Mouse (Mus musculus) gastrocnemius, postnatal 14 days (tissue): ENCODE measurements around the gene AL732309.1. TPM values are rescaled to one million over a fixed set of nuclear protein-coding genes. Genes with fewer than 3 reads are reported as not detected.

Experiments used
- DNase-seq: peaks from one replicate; pipeline ENCODE4 v3.0.0; 2021; ENCODE audit warnings: mixed read lengths
- intact Hi-C: fragments of 180-260 bp; cut with DNase I; formaldehyde crosslinking; loops from one replicate; pipeline ENCODE4 v1.15.1; 2025; ENCODE audit warnings: low total_unique reads
- total RNA-seq, 2 experiments: library from RNA; stranded (reverse); gene quantifications; 2 replicates each; pipeline ENCODE4 v1.2.3; 2021

AL732309.1 gene
- total RNA-seq, 2 experiments from 2014 or later = 1.5 TPM; not detected in 1

GRCm38 (mm10) chr2:25224766-25225752, 21.6 kb downstream of the AL732309.1 start:
- intact Hi-C loops = no loop called here
- peak; percentile 98 for DNase-seq

GRCm38 (mm10) chr2:25224492-25224765, 22.2 kb downstream of the AL732309.1 start, which contains the start of gene Tubb4b:
Gene Tubb4b, minus strand, starts transcription at chr2:25224702.
- no peak for DNase-seq
- intact Hi-C loops = no loop called here

DNA sequence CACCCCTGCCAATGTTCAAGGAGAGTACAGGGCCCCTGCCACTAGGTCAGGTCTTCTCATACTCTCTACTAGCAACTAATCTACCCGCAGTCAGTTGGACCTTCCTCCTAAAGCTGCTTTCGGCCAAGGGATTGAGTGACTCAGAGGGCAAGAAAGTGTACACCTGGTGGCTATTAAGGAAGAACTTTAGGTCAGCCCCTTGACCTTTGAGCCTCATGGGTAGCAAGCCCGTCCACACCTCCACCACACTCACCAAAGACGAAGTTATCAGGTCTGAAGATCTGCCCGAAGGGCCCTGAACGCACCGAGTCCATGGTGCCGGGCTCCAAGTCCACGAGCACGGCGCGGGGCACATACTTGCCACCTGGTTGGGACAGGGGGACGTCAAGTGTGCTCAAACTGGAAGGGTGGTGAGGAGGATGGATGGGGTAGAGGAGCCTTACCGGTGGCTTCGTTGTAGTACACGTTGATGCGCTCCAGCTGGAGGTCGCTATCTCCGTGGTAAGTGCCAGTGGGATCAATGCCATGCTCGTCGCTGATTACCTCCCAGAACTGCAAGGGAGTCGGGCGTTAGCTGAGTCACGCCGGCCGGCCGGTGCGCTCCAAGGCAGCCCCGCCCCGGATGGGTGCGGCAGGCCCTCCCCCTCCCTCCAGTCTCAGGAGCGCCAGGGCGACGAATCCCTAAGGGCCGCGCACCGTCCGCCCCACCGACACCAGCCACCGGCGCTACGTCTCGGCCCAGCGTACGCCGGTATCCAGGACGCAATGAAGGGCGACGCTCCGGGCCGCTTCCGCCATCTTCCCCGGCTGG, 22.8 kb downstream of the AL732309.1 start:
- intact Hi-C loops = no loop called here
- DNase-seq = peak; percentile 84

DNA sequence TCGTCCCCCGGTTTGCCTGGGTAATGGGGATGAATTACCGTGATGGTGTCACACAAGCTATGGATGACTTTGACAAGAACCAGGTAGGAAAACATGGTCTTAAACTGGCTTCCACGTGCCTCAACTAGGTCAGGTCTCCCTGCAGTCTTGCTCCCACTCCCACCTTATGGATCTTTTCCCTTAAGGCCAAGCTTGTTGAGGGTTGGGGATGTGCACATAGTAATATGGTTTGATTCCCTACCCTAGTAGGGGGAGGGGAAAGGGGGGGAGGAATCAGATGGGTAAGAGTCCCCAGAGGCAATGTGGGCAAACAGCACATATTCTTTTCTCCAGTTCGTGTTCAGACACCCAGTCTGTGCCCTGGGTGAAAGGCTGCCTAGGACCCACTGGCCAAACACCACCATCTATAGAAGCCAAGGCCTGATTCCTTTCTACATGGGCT, 25.3 kb downstream of the AL732309.1 start:
- no peak for DNase-seq
- intact Hi-C loops = no loop called here

DNA sequence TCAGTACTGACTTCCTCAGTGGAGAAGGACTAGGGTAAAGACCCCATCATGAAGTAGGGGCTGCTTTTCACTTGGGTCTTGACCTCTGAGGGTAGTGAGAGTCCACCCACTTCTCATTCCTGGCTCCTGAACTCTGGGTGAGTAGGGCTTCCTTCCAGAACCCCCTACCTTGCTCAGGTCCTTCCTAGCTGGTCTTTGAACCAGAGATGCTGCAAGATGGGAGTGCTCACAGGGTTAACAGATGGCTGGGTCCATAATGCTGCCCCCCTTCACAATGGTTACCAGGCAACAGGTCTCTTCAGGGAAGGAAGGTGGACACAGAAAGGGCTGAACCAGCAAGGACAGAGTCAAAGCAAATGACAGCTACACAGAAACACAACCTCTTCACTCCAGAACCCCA, 28.2 kb downstream of the AL732309.1 start, which contains the start of gene Fam166a:
Gene Fam166a, plus strand, starts transcription at position 301 of the 400 bp plus-strand sequence.
- no peak for DNase-seq
- intact Hi-C loops = no loop called here

GRCm38 (mm10) chr2:25217666-25218065, 29.0 kb downstream of the AL732309.1 start:
- no peak for DNase-seq
- intact Hi-C loops = no loop called here

DNA sequence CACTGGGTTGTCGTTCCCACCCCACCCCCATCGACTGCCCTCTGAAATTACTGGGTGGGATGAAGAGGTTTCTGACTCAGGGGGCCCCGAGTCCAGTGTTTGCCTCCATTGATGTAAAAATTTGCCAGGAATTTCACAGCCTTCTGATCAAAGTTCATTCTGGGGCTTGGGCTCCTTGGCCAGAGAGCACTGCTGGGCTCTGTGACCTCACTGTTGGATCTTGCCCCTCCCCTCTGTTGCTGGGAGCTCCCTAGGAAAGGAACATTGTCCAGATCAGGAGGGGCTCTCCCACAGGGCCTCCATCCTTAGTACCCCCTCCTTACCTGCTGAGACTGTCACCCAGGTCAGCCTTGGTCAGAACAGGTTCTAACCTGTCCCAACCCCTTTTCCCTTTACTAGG, 32.2 kb downstream of the AL732309.1 start, which contains the start of gene Stpg3:
Gene Stpg3, minus strand, starts transcription at position 194 of the 400 bp plus-strand sequence.
- DNase-seq = no peak
- intact Hi-C loops = no loop called here

- intact Hi-C loops = no loop called here
- DNase-seq = no peak
Measured at GRCm38 (mm10) chr2:25213266-25213865, 33.3 kb downstream of the AL732309.1 start.

DNA sequence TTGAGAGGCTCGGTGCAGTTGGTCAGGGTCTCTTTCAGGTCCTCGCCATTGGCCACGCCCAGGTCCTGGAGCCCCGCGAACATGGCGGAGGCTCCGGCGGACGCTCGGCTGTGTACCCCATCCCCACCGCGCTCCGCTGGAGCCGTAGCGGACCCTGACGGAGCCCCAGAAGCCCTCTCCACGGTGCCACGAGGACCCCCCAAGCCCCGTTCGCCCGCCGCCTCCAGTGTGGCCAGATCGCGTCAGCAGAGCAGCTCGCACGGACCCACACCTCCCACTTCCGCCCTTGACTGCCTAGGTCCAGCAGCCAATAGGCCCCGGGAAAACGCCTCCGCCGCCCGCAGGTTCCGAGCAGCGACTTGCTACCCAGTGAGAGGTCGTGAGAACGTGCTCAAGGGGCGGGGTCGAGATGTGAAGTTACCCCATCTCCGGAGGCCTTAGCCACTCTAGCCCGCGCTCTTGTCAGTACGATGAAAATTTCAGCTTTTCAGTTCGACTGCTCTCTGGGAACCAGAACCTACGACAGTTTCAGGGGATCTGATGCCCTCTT, 35.5 kb downstream of the AL732309.1 start, which contains the start of gene Nelfb:
Gene Nelfb, minus strand, starts transcription at position 369 of the 550 bp plus-strand sequence.
- intact Hi-C loops = no loop called here
- peak; percentile 93 for DNase-seq

- intact Hi-C loops = no loop called here
- no peak for DNase-seq
Measured at GRCm38 (mm10) chr2:25210686-25211085, 36.0 kb downstream of the AL732309.1 start.

DNA sequence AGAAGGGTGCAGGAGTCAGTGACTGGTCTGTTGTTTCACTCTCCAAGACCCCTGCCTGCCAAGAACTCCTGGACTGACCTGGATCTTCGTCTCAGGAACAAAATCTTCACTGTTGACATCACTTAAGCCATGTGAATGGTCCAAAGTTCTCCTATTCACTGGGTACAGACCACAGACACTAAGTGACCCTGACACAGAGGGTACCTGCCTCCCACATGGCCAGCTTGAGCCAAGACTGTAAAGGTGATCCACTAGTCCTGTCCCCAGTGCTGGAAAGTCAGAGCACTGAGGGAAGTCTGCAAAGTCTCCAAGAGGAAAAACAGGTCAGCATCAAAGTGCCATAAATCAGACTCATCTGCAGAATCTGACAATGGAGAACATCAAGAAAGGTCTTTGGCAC, 39.1 kb downstream of the AL732309.1 start:
- intact Hi-C loops = no loop called here

GRCm38 (mm10) chr2:25203631-25204214, 42.9 kb downstream of the AL732309.1 start:
- DNase-seq = no peak
- intact Hi-C loops = no loop called here

More for the DNA sequence above, 39.1 kb downstream of the AL732309.1 start:
- no peak for DNase-seq

- intact Hi-C loops = no loop called here
Measured at GRCm38 (mm10) chr2:25200631-25201030, 46.0 kb downstream of the AL732309.1 start.

DNA sequence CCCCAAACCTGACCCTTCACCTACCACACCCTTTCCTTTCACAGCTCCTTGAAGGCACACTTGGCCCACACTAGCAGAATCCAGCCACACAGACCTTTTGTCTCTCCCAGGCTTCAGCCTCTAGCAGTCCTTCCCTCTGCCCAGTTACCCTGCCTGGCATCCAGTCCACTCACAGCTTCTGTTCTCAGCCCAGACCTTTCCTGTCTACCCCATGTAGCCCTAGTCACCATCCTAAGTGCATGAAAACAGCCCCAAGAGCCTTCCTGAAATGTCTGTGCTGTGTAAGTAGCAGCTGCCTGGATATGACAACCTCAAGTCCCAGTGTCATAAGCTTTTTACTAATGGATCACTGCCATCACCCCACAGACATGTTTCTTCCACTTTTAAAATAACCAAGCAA, 48.7 kb downstream of the AL732309.1 start:
- DNase-seq = no peak
- intact Hi-C loops = loop anchor here (10.0 kb wide), 1 partner anchor 47 kb away; the partner anchor contains the start of genes AL732309.1, Cysrt1 and Rnf208

More at GRCm38 (mm10) chr2:25200631-25201030, 46.0 kb downstream of the AL732309.1 start:
- no peak for DNase-seq

DNA sequence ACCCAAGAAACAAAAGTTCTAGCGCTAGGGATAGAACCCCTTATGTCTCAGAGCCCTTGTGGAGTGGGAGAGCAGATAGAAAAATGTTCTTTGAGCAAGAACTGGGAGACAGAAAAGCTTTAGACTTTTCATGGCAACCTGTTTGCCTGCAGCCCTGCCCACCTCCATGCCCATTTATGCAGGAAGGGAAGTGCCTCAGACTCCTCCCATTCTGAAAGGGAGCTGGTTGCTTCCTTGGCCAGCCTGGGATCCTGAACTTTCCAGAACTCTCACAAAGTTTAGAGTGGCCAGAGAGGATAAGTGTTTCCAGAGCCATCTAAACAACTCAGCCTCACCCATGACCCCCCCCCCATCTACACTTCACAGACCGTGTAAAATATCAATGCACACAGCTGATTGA, 49.5 kb downstream of the AL732309.1 start:
- DNase-seq = no peak
- intact Hi-C loops = loop anchor here (10.0 kb wide), 1 partner anchor 48 kb away; the partner anchor contains the start of genes AL732309.1, Cysrt1 and Rnf208

- intact Hi-C loops = loop anchor here (10.0 kb wide), 1 partner anchor 48 kb away; the partner anchor contains the start of genes AL732309.1, Cysrt1 and Rnf208
- DNase-seq = peak; percentile 71
Measured at GRCm38 (mm10) chr2:25196172-25196954, 50.3 kb downstream of the AL732309.1 start, which contains the start of gene Tor4a. Gene Tor4a, minus strand, starts transcription at chr2:25196886.
